Mouse (Mus musculus) left cerebral cortex, postnatal 10 days (tissue): ENCODE measurements around the gene Npc1l1. TPM values are rescaled to one million over a fixed set of nuclear protein-coding genes. Genes with fewer than 3 reads are reported as not detected.

ENCODE experiments used
- DNase-seq, 2 experiments: peaks; one replicate each; pipeline ENCODE4 v3.0.0; 2021 to 2022; ENCODE audit warnings: low spot score in 2 of 2, mixed read lengths in 1 of 2; ENCODE audit errors: extremely low spot score in 1 of 2
- intact Hi-C: fragments of 180-260 bp; cut with DNase I; formaldehyde crosslinking; loops from one replicate; pipeline ENCODE4 v1.15.1; 2025
- total RNA-seq, 2 experiments: library from RNA; stranded (reverse); gene quantifications; 2 replicates each; pipeline ENCODE4 v1.2.3; 2021

Npc1l1 gene
- total RNA-seq, 2 experiments from 2014 or later, result 0.41 to 0.49 TPM

- DNase-seq, result no peak
- intact Hi-C loops, result no loop called here
Observed at GRCm38 (mm10) chr11:6218189-6218896, 11.6 kb downstream of the Npc1l1 start.

GRCm38 (mm10) chr11:6216834-6217233, 13.1 kb downstream of the Npc1l1 start:
- no peak for DNase-seq
- intact Hi-C loops, result no loop called here

- intact Hi-C loops, result no loop called here
Observed at GRCm38 (mm10) chr11:6208158-6208557, 21.8 kb downstream of the Npc1l1 start.

GRCm38 (mm10) chr11:6207090-6207489, 22.9 kb downstream of the Npc1l1 start:
- DNase-seq, result no peak

More at GRCm38 (mm10) chr11:6208158-6208557, 21.8 kb downstream of the Npc1l1 start:
- DNase-seq, result no peak

GRCm38 (mm10) chr11:6200570-6200969, 29.4 kb downstream of the Npc1l1 start:
- DNase-seq, result no peak
- intact Hi-C loops, result loop anchor here (5.0 kb wide), 1 partner anchor 62 kb away; no protein-coding TSS in a partner anchor

More at GRCm38 (mm10) chr11:6207090-6207489, 22.9 kb downstream of the Npc1l1 start:
- intact Hi-C loops, result no loop called here

- intact Hi-C loops, result loop anchor here (5.0 kb wide), 1 partner anchor 62 kb away; no protein-coding TSS in a partner anchor
- DNase-seq, result peak; percentile 89 to 92
Observed at GRCm38 (mm10) chr11:6200087-6200569, 29.8 kb downstream of the Npc1l1 start, which contains the start of gene Nudcd3. Nudcd3 (minus strand) TSS chr11:6200415.

GRCm38 (mm10) chr11:6199410-6200086, 30.4 kb downstream of the Npc1l1 start, which contains the start of gene A730071L15Rik:
A730071L15Rik (plus strand) TSS chr11:6200029.
- intact Hi-C loops, result loop anchor here (5.0 kb wide), 1 partner anchor 63 kb away; no protein-coding TSS in a partner anchor
- no peak for DNase-seq

- intact Hi-C loops, result no loop called here
- DNase-seq, result no peak
Observed at GRCm38 (mm10) chr11:6198449-6198848, 31.5 kb downstream of the Npc1l1 start.

GRCm38 (mm10) chr11:6196780-6197179, 33.2 kb downstream of the Npc1l1 start:
- no peak for DNase-seq
- intact Hi-C loops, result no loop called here

- intact Hi-C loops, result loop anchor here (2.0 to 5.0 kb wide), 2 partner anchors 126 to 193 kb away; no protein-coding TSS in a partner anchor
Observed at GRCm38 (mm10) chr11:6187878-6188277, 42.1 kb downstream of the Npc1l1 start.

GRCm38 (mm10) chr11:6187399-6187798, 42.5 kb downstream of the Npc1l1 start:
- intact Hi-C loops, result loop anchor here (5.0 kb wide), 1 partner anchor 125 kb away; no protein-coding TSS in a partner anchor
- DNase-seq, result no peak

More at GRCm38 (mm10) chr11:6187878-6188277, 42.1 kb downstream of the Npc1l1 start:
- peak; percentile 89 to 94 for DNase-seq

GRCm38 (mm10) chr11:6184202-6184935, 45.6 kb downstream of the Npc1l1 start:
- DNase-seq, result no peak
- intact Hi-C loops, result no loop called here

- intact Hi-C loops, result no loop called here
- DNase-seq, result no peak
Observed at GRCm38 (mm10) chr11:6183246-6183645, 46.7 kb downstream of the Npc1l1 start.

- intact Hi-C loops, result no loop called here
- DNase-seq, result no peak
Observed at GRCm38 (mm10) chr11:6180811-6181399, 49.0 kb downstream of the Npc1l1 start.

GRCm38 (mm10) chr11:6179194-6179593, 50.7 kb downstream of the Npc1l1 start:
- intact Hi-C loops, result loop anchor here (5.0 kb wide), 1 partner anchor 57 kb away; no protein-coding TSS in a partner anchor

GRCm38 (mm10) chr11:6178673-6179166, 51.2 kb downstream of the Npc1l1 start:
- DNase-seq, result peak in 1 of 2 experiments; percentile 51
- intact Hi-C loops, result loop anchor here (5.0 kb wide), 1 partner anchor 56 kb away; no protein-coding TSS in a partner anchor

More at GRCm38 (mm10) chr11:6179194-6179593, 50.7 kb downstream of the Npc1l1 start:
- no peak for DNase-seq

- no peak for DNase-seq
- intact Hi-C loops, result loop anchor here (5.0 kb wide), 1 partner anchor 56 kb away; no protein-coding TSS in a partner anchor
Observed at GRCm38 (mm10) chr11:6177781-6178420, 52.0 kb downstream of the Npc1l1 start.
